Mouse (Mus musculus) heart, adult 2 months (tissue): ENCODE results near the gene Gm20388. TPM values are rescaled to one million over a fixed set of nuclear protein-coding genes. Genes with fewer than 3 reads are reported as not detected.

Experiments used
- DNase-seq, 2 experiments: peaks; one replicate each; pipeline ENCODE4 v3.0.0; 2021
- H3K27ac ChIP-seq: fragments of 200-600 bp; 2 replicates; pipeline ENCODE4 v1.8.1; 2022
- H3K27me3 ChIP-seq: fragments of 200-500 bp; 2 replicates; pipeline ENCODE4 v1.6.1; 2012; ENCODE audit warnings: mild to moderate bottlenecking, low read length, inconsistent platforms, mixed read lengths; ENCODE audit not compliant: control insufficient read depth, insufficient read depth
- H3K36me3 ChIP-seq: fragments of 200-500 bp; 2 replicates; pipeline ENCODE4 v1.6.1; 2012; ENCODE audit warnings: low read length, inconsistent platforms; ENCODE audit not compliant: control insufficient read depth, insufficient read depth
- H3K4me1 ChIP-seq: fragments of 200-500 bp; 2 replicates; pipeline ENCODE4 v1.6.1; 2011; ENCODE audit warnings: low read length; ENCODE audit not compliant: control insufficient read depth, insufficient read depth
- H3K4me3 ChIP-seq: fragments of 200-600 bp; 2 replicates; pipeline ENCODE4 v1.8.1; 2022
- H3K79me2 ChIP-seq: fragments of 200-500 bp; replicated peaks from 2 replicates; pipeline ENCODE4 v1.6.1; 2012; ENCODE audit warnings: mild to moderate bottlenecking, inconsistent platforms, low read length, moderate library complexity, mixed read lengths; ENCODE audit not compliant: control insufficient read depth, insufficient read depth
- H3K9ac ChIP-seq: fragments of 200-500 bp; 2 replicates; pipeline ENCODE4 v1.6.1; 2012; ENCODE audit warnings: low read depth, mild to moderate bottlenecking, control low read depth, inconsistent platforms, low read length, mixed read lengths
- CTCF ChIP-seq: fragments of 200-600 bp; IDR thresholded peaks from 2 replicates; pipeline ENCODE4 v1.8.1; 2022; ENCODE audit warnings: antibody characterized with exemption, mild to moderate bottlenecking, moderate library complexity
- EP300 ChIP-seq: fragments of 200-500 bp; IDR thresholded peaks from 2 replicates; pipeline ENCODE4 v1.6.1; 2011; ENCODE audit warnings: low read depth, low read length, control low read depth; ENCODE audit not compliant: insufficient read depth
- POLR2A ChIP-seq: fragments of 200-500 bp; IDR thresholded peaks from 2 replicates; pipeline ENCODE4 v1.6.1; 2011; ENCODE audit warnings: mild to moderate bottlenecking, low read depth, low read length, control low read depth; ENCODE audit not compliant: insufficient read depth
- WGBS: fragments of 180-500 bp; shearing (Covaris S2); methylation state at CpG from one replicate; pipeline ENCODE4 v1.1.7; 2018; 5-methylcytosine and 5-hydroxymethylcytosine counted together
- intact Hi-C: fragments of 180-260 bp; cut with DNase I; formaldehyde crosslinking; loops from one replicate; pipeline ENCODE4 v1.15.1; 2025
- polyA plus RNA-seq: library from polyadenylated mRNA; depleted of rRNA; stranded (reverse); fragments of >200 nt; gene quantifications from 2 replicates; pipeline ENCODE4 v1.2.3, GENCODE M21; 2012
- total RNA-seq, 2 experiments: library from RNA; stranded (reverse); gene quantifications; 2 replicates each; pipeline ENCODE4 v1.2.3; 2021

Gene Gm20388
- total and polyA plus RNA-seq, 3 experiments = 1.8 to 32.3 TPM; not detected in 1

- WGBS = 68% methylated on average over 4 of the region's 4 CpGs
- H3K27me3 ChIP-seq = no peaks in the 10 kb centered on the region
- H3K79me2 ChIP-seq = no peaks in the 10 kb centered on the region
- H3K4me3 ChIP-seq = no peak overlapping the region
- TF ChIP-seq EP300 (no peak), POLR2A (no peak), CTCF (no peak)
- no peaks in the 10 kb centered on the region for H3K36me3 ChIP-seq
- no peak overlapping the region for H3K9ac ChIP-seq
- intact Hi-C loops = no loop called here
- DNase-seq = no peak
- H3K27ac ChIP-seq = no peak overlapping the region
- peaks cover 6% of the 10 kb centered on the region for H3K4me1 ChIP-seq
Measured at GRCm38 (mm10) chr8:120066226-120066625, 155.6 kb downstream of the Gm20388 start.

GRCm38 (mm10) chr8:120067936-120068668, 157.5 kb downstream of the Gm20388 start:
- Histone ChIP-seq H3K4me1 (peaks cover 10% of the 10 kb centered on the region), H3K9ac (peak overlapping the region; percentile 35; the same call in 1 of the 2 replicates), H3K27me3 (no peaks in the 10 kb centered on the region), H3K36me3 (no peaks in the 10 kb centered on the region), H3K4me3 (no peak overlapping the region), H3K79me2 (no peaks in the 10 kb centered on the region), H3K27ac (peak overlapping the region; percentile 60)
- no peak for TF ChIP-seq CTCF
- peak; percentile 31; the same call in 1 of the 2 replicates for TF ChIP-seq POLR2A
- peak; percentile 84; the same call in 1 of the 2 replicates for TF ChIP-seq EP300
- intact Hi-C loops = no loop called here
- 37% methylated on average over 19 of the region's 19 CpGs for WGBS
- DNase-seq = peak; percentile 70 to 84

- no peak overlapping the region for H3K9ac ChIP-seq
- H3K36me3 ChIP-seq = no peaks in the 10 kb centered on the region
- TF ChIP-seq CTCF (peak; percentile 99; the same call in 1 of the 2 replicates), POLR2A (no peak), EP300 (peak; percentile 71)
- no peaks in the 10 kb centered on the region for H3K79me2 ChIP-seq
- H3K27ac ChIP-seq = peak overlapping the region; percentile 41
- intact Hi-C loops = loop anchor here (2.0 kb wide), 2 partner anchors 81 to 127 kb away; no protein-coding TSS in a partner anchor
- peak; percentile 81 to 89 for DNase-seq
- no peak overlapping the region for H3K4me3 ChIP-seq
- WGBS = 25% methylated on average over 4 of the region's 4 CpGs
- H3K27me3 ChIP-seq = no peaks in the 10 kb centered on the region
- H3K4me1 ChIP-seq = peaks cover 10% of the 10 kb centered on the region
Measured at GRCm38 (mm10) chr8:120071684-120072083, 161.0 kb downstream of the Gm20388 start.

GRCm38 (mm10) chr8:120072259-120072658, 161.6 kb downstream of the Gm20388 start:
- peak overlapping the region; percentile 17; the same call in 1 of the 2 replicates for H3K27ac ChIP-seq
- no peak for TF ChIP-seq POLR2A
- no peak for TF ChIP-seq EP300
- no peak for TF ChIP-seq CTCF
- H3K9ac ChIP-seq = no peak overlapping the region
- WGBS = 72% methylated on average over 9 of the region's 9 CpGs
- H3K79me2 ChIP-seq = no peaks in the 10 kb centered on the region
- DNase-seq = peak; percentile 37 to 42
- peaks cover 10% of the 10 kb centered on the region for H3K4me1 ChIP-seq
- no peaks in the 10 kb centered on the region for H3K36me3 ChIP-seq
- intact Hi-C loops = loop anchor here (2.0 kb wide), 1 partner anchor 81 kb away; no protein-coding TSS in a partner anchor
- H3K27me3 ChIP-seq = no peaks in the 10 kb centered on the region
- H3K4me3 ChIP-seq = no peak overlapping the region

- peaks cover 10% of the 10 kb centered on the region for H3K4me1 ChIP-seq
- intact Hi-C loops = loop anchor here (2.0 kb wide), 1 partner anchor 82 kb away; no protein-coding TSS in a partner anchor
- 76% methylated on average over 8 of the region's 8 CpGs for WGBS
- H3K36me3 ChIP-seq = no peaks in the 10 kb centered on the region
- no peaks in the 10 kb centered on the region for H3K27me3 ChIP-seq
- H3K9ac ChIP-seq = no peak overlapping the region
- DNase-seq = peak; percentile 48 to 55
- H3K79me2 ChIP-seq = no peaks in the 10 kb centered on the region
- no peak for TF ChIP-seq EP300
- no peak for TF ChIP-seq CTCF
- TF ChIP-seq POLR2A = no peak
- peak overlapping the region; percentile 17; the same call in 1 of the 2 replicates for H3K27ac ChIP-seq
- no peak overlapping the region for H3K4me3 ChIP-seq
Measured at GRCm38 (mm10) chr8:120072827-120073226, 162.2 kb downstream of the Gm20388 start.

- intact Hi-C loops = no loop called here
- Histone ChIP-seq H3K9ac (no peak overlapping the region), H3K36me3 (no peaks in the 10 kb centered on the region), H3K27ac (no peak overlapping the region), H3K4me3 (no peak overlapping the region), H3K79me2 (no peaks in the 10 kb centered on the region), H3K4me1 (peaks cover 5% of the 10 kb centered on the region), H3K27me3 (no peaks in the 10 kb centered on the region)
- TF ChIP-seq CTCF (no peak), POLR2A (no peak), EP300 (no peak)
- 78% methylated on average over 6 of the region's 6 CpGs for WGBS
- no peak for DNase-seq
Measured at GRCm38 (mm10) chr8:120074516-120074915, 163.9 kb downstream of the Gm20388 start.
